Mouse (Mus musculus) myocyte (in vitro differentiated cells): ENCODE data around the gene Xcl1.
A peak's percentile ranks its signal among the peaks of the same experiment; 100 is the strongest.

Experiments
- CEBPB ChIP-seq: IDR thresholded peaks from 2 replicates; pipeline ENCODE4 v1.6.1; 2011; ENCODE audit warnings: mild to moderate bottlenecking, moderate library complexity; ENCODE audit not compliant: poor library complexity, insufficient read depth, severe bottlenecking
- E2F4 ChIP-seq: IDR thresholded peaks from one replicate; pipeline ENCODE4 v1.6.1; 2011; ENCODE audit warnings: mild to moderate bottlenecking, control low read depth, moderate library complexity; ENCODE audit not compliant: insufficient read depth
- MAX ChIP-seq: IDR thresholded peaks from one replicate; pipeline ENCODE4 v1.6.1; 2011; ENCODE audit warnings: low read depth, mild to moderate bottlenecking, control low read depth
- MYOD1 ChIP-seq, 3 experiments: IDR thresholded peaks; one replicate each; pipeline ENCODE4 v1.6.1; 2011; ENCODE audit warnings: control low read depth in 2 of 3, low read depth in 2 of 3, mild to moderate bottlenecking in 2 of 3, moderate library complexity in 1 of 3; ENCODE audit not compliant: insufficient read length in 2 of 3, control insufficient read depth in 1 of 3
- MYOG ChIP-seq, 3 experiments: IDR thresholded peaks; one replicate each; pipeline ENCODE4 v1.6.1; 2011; ENCODE audit warnings: control low read depth in 2 of 3, low read depth in 2 of 3, mild to moderate bottlenecking in 2 of 3; ENCODE audit not compliant: insufficient read length in 2 of 3, control insufficient read depth in 1 of 3, insufficient read depth in 1 of 3
- POLR2A ChIP-seq: IDR thresholded peaks from one replicate; pipeline ENCODE4 v1.6.1; 2011; ENCODE audit warnings: low read depth, mild to moderate bottlenecking, control low read depth, moderate library complexity; ENCODE audit not compliant: insufficient read length
- POLR2AphosphoS2 ChIP-seq: IDR thresholded peaks from one replicate; pipeline ENCODE4 v1.6.1; 2011; ENCODE audit warnings: low read depth, control low read depth; ENCODE audit not compliant: insufficient read length
- REST ChIP-seq: IDR thresholded peaks from one replicate; pipeline ENCODE4 v1.6.1; 2011; ENCODE audit warnings: mild to moderate bottlenecking, control low read depth, moderate library complexity; ENCODE audit not compliant: insufficient read depth, insufficient read length
- SRF ChIP-seq: IDR thresholded peaks from one replicate; pipeline ENCODE4 v1.6.1; 2011; ENCODE audit warnings: low read depth; ENCODE audit not compliant: control insufficient read depth, insufficient read length
- TCF12 ChIP-seq: IDR thresholded peaks from one replicate; pipeline ENCODE4 v1.6.1; 2011; ENCODE audit warnings: mild to moderate bottlenecking, control low read depth; ENCODE audit not compliant: poor library complexity, insufficient read depth, severe bottlenecking
- TCF3 ChIP-seq: IDR thresholded peaks from one replicate; pipeline ENCODE4 v1.6.1; 2011; ENCODE audit warnings: low read depth, control low read depth; ENCODE audit not compliant: insufficient read length
- USF1 ChIP-seq: IDR thresholded peaks from one replicate; pipeline ENCODE4 v1.6.1; 2011; ENCODE audit warnings: low read depth, mild to moderate bottlenecking, control low read depth, moderate library complexity

DNA sequence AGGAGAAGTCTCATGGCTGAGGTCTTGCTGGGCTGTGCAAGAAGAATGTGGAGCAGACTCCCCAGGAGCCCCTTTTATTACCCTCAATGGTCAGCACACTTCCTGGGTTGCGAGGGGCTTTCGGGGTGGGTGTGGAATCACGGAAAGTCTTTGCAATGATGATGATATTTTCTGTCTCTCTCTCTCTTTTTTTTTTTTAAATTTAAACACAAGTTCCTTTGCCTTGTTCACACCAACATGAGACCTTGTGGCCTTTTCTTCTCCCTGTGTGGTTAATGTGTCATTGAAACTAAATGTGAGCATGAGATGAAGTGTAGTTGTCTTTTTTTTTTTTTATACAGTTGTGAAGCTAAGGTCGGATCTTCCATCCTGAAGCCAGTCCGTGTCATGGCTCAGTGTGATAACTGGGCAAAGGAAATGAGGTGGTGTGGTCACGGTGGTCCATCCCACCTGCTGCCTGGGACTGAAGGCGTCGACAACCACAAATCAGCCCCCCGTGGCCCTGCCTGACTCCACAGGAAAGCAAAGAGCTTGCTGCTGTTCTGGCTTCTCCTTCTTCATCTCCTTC is at the start of gene Xcl1:
- TF ChIP-seq POLR2A: no peak
- TF ChIP-seq USF1: no peak
- TF ChIP-seq MYOD1 (IDR thresholded peaks at IDR 0.05; ENCODE audit: control insufficient read depth in 1 of 3, insufficient read length in 2 of 3, low read depth in 2 of 3): peak in 1 of 3 experiments; percentile 40
- TF ChIP-seq MAX: no peak
- no peak for TF ChIP-seq TCF12
- TF ChIP-seq REST: no peak
- TF ChIP-seq E2F4: no peak
- TF ChIP-seq CEBPB: no peak
- TF ChIP-seq POLR2AphosphoS2: no peak
- TF ChIP-seq MYOG (IDR thresholded peaks at IDR 0.05; ENCODE audit: control insufficient read depth in 1 of 3, insufficient read depth in 1 of 3, insufficient read length in 2 of 3, low read depth in 2 of 3): no peak
- no peak for TF ChIP-seq SRF
- no peak for TF ChIP-seq TCF3
